Mouse (Mus musculus): Measurements from ENCODE around the gene Smpdl3b. TPM values are rescaled to one million over a fixed set of nuclear protein-coding genes. Genes with fewer than 3 reads are reported as not detected.

The Smpdl3b gene
- 2.0 and 2.2 TPM in 2 replicates for polyA plus RNA-seq (2012; rRNA removed)

GRCm38 (mm10) chr4:132756974-132757373 lies at the start of gene Smpdl3b:
TSS of gene Smpdl3b (minus strand) at chr4:132757252.
- Histone ChIP-seq H3K4me3 (ENCODE audit: insufficient read depth, low read depth, low read length) (peak within 1 kb of the TSS; percentile 34), H3K27ac (ENCODE audit: insufficient read depth, low read depth, low read length) (peak within 1 kb of the TSS; percentile 5; the same call in 1 of the 2 replicates), H3K36me3 (ENCODE audit: control insufficient read depth, insufficient read depth, low read length) (no peaks in the 10 kb centered on the region), H3K27me3 (replicated peaks; ENCODE audit: control insufficient read depth, insufficient read depth, low read length) (no peaks in the 10 kb centered on the region), H3K4me1 (ENCODE audit: control insufficient read depth, insufficient read depth, low read length) (peaks cover 3% of the 10 kb centered on the region; the same call in 1 of the 2 replicates)
- WGBS: under 1% methylated on average over 22 of the region's 22 CpGs
- TF ChIP-seq POLR2A (IDR thresholded peaks at IDR 0.05; ENCODE audit: low read depth, low read length): no peak
- peak; percentile 76 for TF ChIP-seq CTCF (conservative IDR thresholded peaks at IDR 0.05; ENCODE audit: insufficient read depth, insufficient read length, low read depth, low read length)
- DNase-seq: peak; percentile 88

GRCm38 (mm10) chr4:132806620-132807191 lies 49.7 kb upstream of the Smpdl3b start:
- no peak for TF ChIP-seq POLR2A (IDR thresholded peaks at IDR 0.05; ENCODE audit: low read depth, low read length)
- no peak for TF ChIP-seq CTCF (conservative IDR thresholded peaks at IDR 0.05; ENCODE audit: insufficient read depth, insufficient read length, low read depth, low read length)
- Histone ChIP-seq H3K4me1 (ENCODE audit: control insufficient read depth, insufficient read depth, low read length) (no peaks in the 10 kb centered on the region), H3K27ac (ENCODE audit: insufficient read depth, low read depth, low read length) (no peak overlapping the region), H3K36me3 (ENCODE audit: control insufficient read depth, insufficient read depth, low read length) (no peaks in the 10 kb centered on the region), H3K27me3 (replicated peaks; ENCODE audit: control insufficient read depth, insufficient read depth, low read length) (no peaks in the 10 kb centered on the region), H3K4me3 (ENCODE audit: insufficient read depth, low read depth, low read length) (no peak overlapping the region)
- DNase-seq: no peak
- 85% methylated on average over 7 of the region's 7 CpGs for WGBS

- Histone ChIP-seq H3K4me1 (ENCODE audit: control insufficient read depth, insufficient read depth, low read length) (no peaks in the 10 kb centered on the region), H3K27ac (ENCODE audit: insufficient read depth, low read depth, low read length) (no peak overlapping the region), H3K27me3 (replicated peaks; ENCODE audit: control insufficient read depth, insufficient read depth, low read length) (no peaks in the 10 kb centered on the region), H3K36me3 (ENCODE audit: control insufficient read depth, insufficient read depth, low read length) (no peaks in the 10 kb centered on the region), H3K4me3 (ENCODE audit: insufficient read depth, low read depth, low read length) (no peak overlapping the region)
- WGBS: 78% methylated on average over 12 of the region's 12 CpGs
- DNase-seq: no peak
- no peak for TF ChIP-seq POLR2A (IDR thresholded peaks at IDR 0.05; ENCODE audit: low read depth, low read length)
- TF ChIP-seq CTCF (conservative IDR thresholded peaks at IDR 0.05; ENCODE audit: insufficient read depth, insufficient read length, low read depth, low read length): no peak
These were observed 48.6 kb upstream of the Smpdl3b start for GRCm38 (mm10) chr4:132805599-132806197.

GRCm38 (mm10) chr4:132805146-132805545 lies 48.1 kb upstream of the Smpdl3b start:
- no peak for DNase-seq
- no peak overlapping the region for H3K4me3 ChIP-seq (ENCODE audit: insufficient read depth, low read depth, low read length)
- TF ChIP-seq CTCF (conservative IDR thresholded peaks at IDR 0.05; ENCODE audit: insufficient read depth, insufficient read length, low read depth, low read length) (no peak), POLR2A (IDR thresholded peaks at IDR 0.05; ENCODE audit: low read depth, low read length) (no peak)
- H3K36me3 ChIP-seq (ENCODE audit: control insufficient read depth, insufficient read depth, low read length): no peaks in the 10 kb centered on the region
- no peaks in the 10 kb centered on the region for H3K27me3 ChIP-seq (replicated peaks; ENCODE audit: control insufficient read depth, insufficient read depth, low read length)
- 83% methylated on average over 5 of the region's 5 CpGs for WGBS
- H3K27ac ChIP-seq (ENCODE audit: insufficient read depth, low read depth, low read length): no peak overlapping the region
- H3K4me1 ChIP-seq (ENCODE audit: control insufficient read depth, insufficient read depth, low read length): no peaks in the 10 kb centered on the region

GRCm38 (mm10) chr4:132804331-132804730 lies 47.3 kb upstream of the Smpdl3b start:
- 92% methylated on average over 6 of the region's 6 CpGs for WGBS
- H3K27ac ChIP-seq (ENCODE audit: insufficient read depth, low read depth, low read length): no peak overlapping the region

GRCm38 (mm10) chr4:132803876-132804275 lies 46.8 kb upstream of the Smpdl3b start:
- TF ChIP-seq POLR2A (IDR thresholded peaks at IDR 0.05; ENCODE audit: low read depth, low read length): no peak
- TF ChIP-seq CTCF (conservative IDR thresholded peaks at IDR 0.05; ENCODE audit: insufficient read depth, insufficient read length, low read depth, low read length): no peak
- Histone ChIP-seq H3K27ac (ENCODE audit: insufficient read depth, low read depth, low read length) (no peak overlapping the region), H3K27me3 (replicated peaks; ENCODE audit: control insufficient read depth, insufficient read depth, low read length) (no peaks in the 10 kb centered on the region), H3K36me3 (ENCODE audit: control insufficient read depth, insufficient read depth, low read length) (no peaks in the 10 kb centered on the region), H3K4me3 (ENCODE audit: insufficient read depth, low read depth, low read length) (no peak overlapping the region), H3K4me1 (ENCODE audit: control insufficient read depth, insufficient read depth, low read length) (no peaks in the 10 kb centered on the region)
- 96% methylated on average over 7 of the region's 7 CpGs for WGBS
- DNase-seq: no peak

More at GRCm38 (mm10) chr4:132804331-132804730, 47.3 kb upstream of the Smpdl3b start:
- Histone ChIP-seq H3K4me3 (ENCODE audit: insufficient read depth, low read depth, low read length) (no peak overlapping the region), H3K27me3 (replicated peaks; ENCODE audit: control insufficient read depth, insufficient read depth, low read length) (no peaks in the 10 kb centered on the region), H3K4me1 (ENCODE audit: control insufficient read depth, insufficient read depth, low read length) (no peaks in the 10 kb centered on the region), H3K36me3 (ENCODE audit: control insufficient read depth, insufficient read depth, low read length) (no peaks in the 10 kb centered on the region)
- TF ChIP-seq POLR2A (IDR thresholded peaks at IDR 0.05; ENCODE audit: low read depth, low read length) (no peak), CTCF (conservative IDR thresholded peaks at IDR 0.05; ENCODE audit: insufficient read depth, insufficient read length, low read depth, low read length) (no peak)
- DNase-seq: peak; percentile 12

- no peak for DNase-seq
- Histone ChIP-seq H3K27me3 (replicated peaks; ENCODE audit: control insufficient read depth, insufficient read depth, low read length) (no peaks in the 10 kb centered on the region), H3K36me3 (ENCODE audit: control insufficient read depth, insufficient read depth, low read length) (no peaks in the 10 kb centered on the region), H3K27ac (ENCODE audit: insufficient read depth, low read depth, low read length) (no peak overlapping the region), H3K4me3 (ENCODE audit: insufficient read depth, low read depth, low read length) (no peak overlapping the region), H3K4me1 (ENCODE audit: control insufficient read depth, insufficient read depth, low read length) (no peaks in the 10 kb centered on the region)
- 94% methylated on average over 5 of the region's 5 CpGs for WGBS
- TF ChIP-seq CTCF (conservative IDR thresholded peaks at IDR 0.05; ENCODE audit: insufficient read depth, insufficient read length, low read depth, low read length): no peak
- TF ChIP-seq POLR2A (IDR thresholded peaks at IDR 0.05; ENCODE audit: low read depth, low read length): no peak
These were observed 46.2 kb upstream of the Smpdl3b start for GRCm38 (mm10) chr4:132803212-132803611.
